Mouse (Mus musculus) thymus, postnatal 36 days (tissue): Measurements from ENCODE around the gene Pdcd6.
A peak's percentile ranks its signal among the peaks of the same experiment; 100 is the strongest.

Source experiments
- DNase-seq, 2 experiments: peaks; one replicate each; pipeline ENCODE4 v3.0.0; 2022; ENCODE audit warnings: mixed read lengths in 2 of 2

Gene Pdcd6

DNA sequence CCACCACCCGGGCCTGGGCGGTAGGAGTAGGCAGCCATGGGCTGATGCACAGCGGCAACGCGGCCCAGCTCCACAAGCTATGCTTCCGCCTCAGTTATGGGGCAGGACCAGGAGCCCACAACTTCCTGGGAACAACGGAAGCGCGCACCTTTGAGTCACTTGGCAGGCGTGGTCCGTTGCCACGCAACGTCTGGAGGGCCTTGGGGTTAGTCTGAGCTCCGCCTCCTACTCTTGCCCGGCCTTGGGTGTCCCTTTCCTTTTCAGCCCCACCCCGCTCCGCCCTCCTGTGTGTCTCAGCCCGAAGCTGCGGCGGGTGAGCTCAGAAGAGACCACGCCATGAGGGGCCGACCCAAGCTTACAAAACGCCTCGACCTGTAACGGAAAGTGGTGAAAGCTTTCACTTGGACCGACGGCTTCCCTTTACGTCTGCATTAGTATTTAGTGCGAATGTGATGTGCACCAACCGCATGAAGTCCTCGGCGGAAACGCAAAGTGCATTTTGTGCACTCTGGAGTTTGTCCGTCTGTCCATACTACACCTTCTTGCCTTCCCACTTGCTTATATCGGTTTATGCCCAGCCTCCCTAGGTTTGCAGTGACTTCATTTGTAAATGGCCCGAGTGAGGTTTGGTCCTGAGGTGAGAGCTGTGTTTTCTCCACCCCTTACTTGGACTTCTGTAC lies at the start of gene Pdcd6:
TSS of gene Pdcd6 (minus strand) at position 411 of the 680 bp plus-strand sequence.
- peak; percentile 89 to 94 for DNase-seq

GRCm38 (mm10) chr13:74363859-74364235 lies 46.5 kb upstream of the Pdcd6 start, which contains the start of gene Lrrc14b:
Lrrc14b (minus strand) TSS chr13:74364005.
- no peak for DNase-seq

DNA sequence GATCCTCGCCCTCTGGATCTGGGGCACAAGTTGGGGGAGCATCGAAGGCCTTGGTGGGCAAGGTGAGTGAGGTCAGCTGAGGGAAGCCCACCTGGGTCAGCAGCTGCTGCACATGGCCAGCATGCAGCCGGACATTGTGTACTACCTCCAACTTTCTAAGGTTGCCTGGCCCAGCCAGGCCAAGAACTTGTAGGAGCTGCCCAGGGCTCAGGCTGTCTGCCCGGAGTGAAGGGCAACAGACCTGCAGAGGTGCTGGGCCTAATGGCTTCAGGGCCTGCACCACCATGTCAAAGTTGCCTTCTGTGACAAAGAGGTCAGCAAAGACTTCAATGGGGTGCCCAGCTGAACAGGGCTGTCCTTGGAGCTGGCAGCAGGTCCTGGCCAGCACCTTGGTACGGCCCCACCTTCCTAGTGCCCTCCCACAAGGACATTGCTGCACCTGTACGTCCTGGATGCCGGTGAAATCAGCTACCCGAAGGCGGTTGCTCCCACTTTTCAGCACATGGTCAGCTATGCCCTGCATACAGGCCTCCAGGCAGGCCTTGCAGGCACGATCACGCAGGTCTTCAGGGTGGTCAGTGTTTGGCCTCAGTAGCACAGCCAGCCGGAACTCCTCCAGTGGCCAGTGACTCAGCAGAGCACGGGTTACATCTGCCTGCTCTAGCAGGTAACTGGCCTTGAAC lies 45.9 kb upstream of the Pdcd6 start:
- no peak for DNase-seq

DNA sequence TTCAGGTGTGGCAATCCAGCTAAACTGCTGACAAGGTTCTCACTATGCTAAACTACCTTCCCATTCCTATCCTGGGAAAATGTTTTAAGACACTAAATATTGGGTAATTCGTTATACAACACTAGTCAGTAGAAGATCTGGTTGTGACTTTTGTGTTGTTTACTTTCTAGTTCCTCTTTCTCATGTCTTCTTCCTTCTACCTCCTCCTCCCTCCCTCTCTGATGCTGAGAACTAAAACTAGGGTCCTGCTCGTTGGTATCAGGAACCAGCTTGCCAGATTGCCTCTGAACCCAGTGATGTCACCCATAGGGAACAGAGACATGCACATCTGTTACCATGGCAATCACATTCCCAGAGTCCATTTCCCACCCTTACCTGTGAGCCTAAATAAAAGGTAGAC lies 44.8 kb upstream of the Pdcd6 start:
- no peak for DNase-seq

GRCm38 (mm10) chr13:74356491-74356890 lies 39.1 kb upstream of the Pdcd6 start:
- DNase-seq, result no peak

DNA sequence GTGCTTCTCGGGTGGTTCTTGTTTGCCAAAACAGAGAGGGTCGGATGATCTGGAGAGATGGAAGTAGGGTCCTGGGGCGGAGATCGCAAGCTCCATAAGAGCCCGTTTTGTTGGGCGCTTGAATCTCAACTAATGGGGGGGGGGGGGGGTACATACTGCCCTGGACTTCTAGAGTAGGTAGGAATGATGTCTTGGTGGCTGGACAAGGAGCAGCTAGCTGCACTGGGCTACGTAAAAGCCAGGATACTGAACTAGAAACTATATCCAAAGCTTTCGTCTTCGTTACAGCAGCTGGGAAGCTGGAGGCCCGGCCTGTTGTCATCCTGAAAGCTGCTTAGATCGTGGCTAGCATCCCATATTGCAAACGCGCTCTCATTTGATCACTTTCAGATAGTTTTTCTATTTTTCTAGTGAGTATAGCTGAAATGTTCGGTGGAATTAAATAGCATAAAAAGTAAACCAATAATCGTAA lies 33.1 kb upstream of the Pdcd6 start:
- no peak for DNase-seq

- peak; percentile 96 for DNase-seq
Measured at GRCm38 (mm10) chr13:74349566-74350434, 32.4 kb upstream of the Pdcd6 start, which contains the start of the genes Sdha and Ccdc127. Sdha (minus strand) TSS chr13:74350280. Ccdc127 (plus strand) TSS chr13:74350309.

GRCm38 (mm10) chr13:74341036-74341435 lies 23.7 kb upstream of the Pdcd6 start:
- DNase-seq, result peak; percentile 27 to 35

GRCm38 (mm10) chr13:74329321-74329720 lies 11.9 kb upstream of the Pdcd6 start:
- DNase-seq, result no peak

- DNase-seq, result no peak
Measured at GRCm38 (mm10) chr13:74316789-74317169, 601 bp downstream of the Pdcd6 start.

GRCm38 (mm10) chr13:74316386-74316785 lies 994 bp downstream of the Pdcd6 start:
- no peak for DNase-seq

GRCm38 (mm10) chr13:74314616-74315015 lies 2.8 kb downstream of the Pdcd6 start:
- DNase-seq, result no peak

GRCm38 (mm10) chr13:74305780-74306179 lies 11.6 kb downstream of the Pdcd6 start:
- no peak for DNase-seq

GRCm38 (mm10) chr13:74305380-74305779 lies 12.0 kb downstream of the Pdcd6 start:
- DNase-seq, result no peak

DNA sequence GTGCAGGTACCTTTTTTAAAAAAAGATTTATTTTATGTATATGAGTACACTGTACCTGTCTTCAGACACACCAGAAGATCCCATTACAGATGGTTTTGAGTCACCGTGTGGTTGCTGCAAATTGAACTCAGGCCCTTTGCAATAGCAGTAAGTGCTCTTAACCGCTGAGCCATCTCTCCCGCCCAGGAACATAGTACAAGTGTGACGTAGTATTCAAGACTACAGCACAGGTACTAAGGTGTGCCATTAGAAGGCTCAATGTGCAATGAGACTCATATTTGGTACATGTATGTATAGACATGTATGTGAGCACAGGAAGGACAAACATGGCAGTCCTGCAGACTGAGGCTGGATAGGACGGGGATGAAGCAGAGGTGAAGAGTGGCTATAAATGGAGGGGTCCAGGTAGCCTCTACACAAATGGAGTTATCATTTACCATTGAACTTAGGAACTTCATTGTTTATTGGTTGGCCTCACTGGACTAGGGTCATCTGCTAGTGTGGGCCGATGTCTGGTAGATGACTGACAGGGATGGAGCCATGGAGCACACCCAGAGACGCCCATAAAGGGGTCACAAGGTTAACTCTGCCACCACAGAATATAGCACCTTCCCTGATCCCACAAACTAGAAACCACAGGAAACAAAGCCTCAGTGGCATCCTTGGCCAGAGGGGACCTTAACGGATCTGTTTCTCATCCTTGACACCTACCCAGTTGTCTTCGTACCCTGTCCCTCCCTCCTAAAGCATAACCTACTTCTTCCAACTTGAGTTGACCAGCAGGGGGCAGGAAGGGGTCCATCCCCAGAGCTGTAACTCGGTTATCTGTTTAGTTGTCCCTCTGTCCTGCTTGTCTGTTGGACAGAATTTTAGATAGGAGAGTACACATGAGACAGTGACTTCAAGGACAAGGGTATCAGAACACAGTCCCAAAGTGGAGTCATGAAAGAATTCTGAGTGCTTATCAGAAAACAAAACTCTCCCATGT lies 15.0 kb downstream of the Pdcd6 start:
- DNase-seq, result no peak

DNA sequence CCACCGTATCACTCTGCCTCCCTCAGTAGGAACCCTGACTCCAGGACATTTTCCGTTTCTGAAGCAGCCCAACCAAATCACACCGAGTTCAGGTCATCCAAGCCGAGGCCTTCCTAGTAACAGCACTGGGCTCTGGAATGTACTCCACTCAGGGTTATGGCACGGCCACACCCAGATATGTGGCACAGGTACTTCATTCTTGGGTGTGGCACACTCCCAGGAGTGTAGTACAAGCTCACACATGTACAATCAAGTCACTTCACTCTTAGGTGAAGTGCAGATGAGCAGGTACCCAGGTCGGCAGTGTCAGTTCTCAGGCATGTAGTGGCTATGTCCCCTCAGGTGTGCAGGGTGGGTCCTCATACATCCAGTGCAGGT lies 15.8 kb downstream of the Pdcd6 start:
- no peak for DNase-seq

- peak; percentile 30 to 45 for DNase-seq
Measured at GRCm38 (mm10) chr13:74300925-74301606, 16.3 kb downstream of the Pdcd6 start.

- DNase-seq, result no peak
Measured at GRCm38 (mm10) chr13:74296376-74296775, 21.0 kb downstream of the Pdcd6 start.

DNA sequence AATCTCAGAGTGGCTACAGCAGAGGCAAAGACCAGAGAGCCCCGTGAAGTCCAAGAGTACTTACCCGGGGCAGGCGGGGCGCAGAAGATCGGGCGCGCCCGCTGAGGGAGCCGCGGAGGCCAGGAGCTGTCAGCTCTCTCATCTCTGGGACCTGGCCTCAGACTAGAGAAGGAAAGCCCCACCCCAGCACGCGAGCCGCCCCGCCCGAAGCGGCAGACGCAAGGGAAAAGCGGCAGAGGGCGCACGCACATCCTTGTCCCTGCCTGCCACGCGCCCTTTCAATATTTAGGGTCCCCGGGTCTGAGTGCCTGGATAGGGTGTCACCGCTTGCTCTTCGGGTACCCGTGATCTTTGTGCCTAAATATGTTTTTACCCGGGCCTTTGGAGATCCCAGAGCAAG lies 25.2 kb downstream of the Pdcd6 start, which contains the start of gene Ahrr:
TSS of gene Ahrr (minus strand) at position 165 of the 400 bp plus-strand sequence.
- peak; percentile 58 to 59 for DNase-seq

DNA sequence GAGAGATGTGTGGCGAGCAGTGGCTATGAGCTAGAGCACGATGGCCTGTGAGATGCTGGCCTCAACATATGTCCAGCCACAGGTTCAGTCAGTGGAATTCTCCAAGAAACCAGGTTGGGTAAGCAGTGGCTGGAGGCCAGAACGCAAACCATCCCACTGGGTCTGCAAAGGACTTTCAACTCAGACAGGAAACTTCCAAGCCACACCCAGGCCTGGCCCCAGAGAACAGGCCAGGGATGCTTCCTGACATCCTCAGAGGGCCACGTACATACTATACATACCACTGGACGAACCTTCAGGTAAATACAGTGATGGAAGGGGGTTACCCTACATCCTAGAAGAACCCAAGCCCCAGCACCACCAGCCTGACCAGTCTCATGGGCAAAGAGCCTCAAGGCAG lies 27.7 kb downstream of the Pdcd6 start:
- no peak for DNase-seq

DNA sequence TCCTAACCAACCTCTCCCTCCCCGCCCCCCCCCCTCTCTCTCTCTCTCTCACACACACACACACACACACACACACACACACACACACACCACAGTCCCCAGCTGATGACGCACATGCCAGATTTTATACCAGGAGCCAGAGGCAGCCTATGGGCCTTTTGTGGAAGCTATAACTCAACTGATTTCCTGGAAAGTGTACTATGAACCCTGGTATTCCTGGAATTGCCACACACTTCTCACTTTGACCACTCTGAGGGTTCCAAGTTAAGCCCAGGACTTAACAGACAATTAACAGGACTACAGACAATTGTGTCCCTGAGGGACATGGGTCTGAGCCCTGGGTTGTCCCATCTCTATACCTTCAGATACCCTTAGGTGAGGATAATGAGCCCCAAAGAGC lies 35.1 kb downstream of the Pdcd6 start:
- no peak for DNase-seq
